Mouse (Mus musculus) bone marrow, adult 2 months (tissue): ENCODE data around the gene Scn1b.

ENCODE experiments used
- CTCF ChIP-seq: fragments of 200-500 bp; IDR thresholded peaks from 2 replicates; pipeline ENCODE4 v1.5.1; 2011; ENCODE audit warnings: low read length, control low read depth; ENCODE audit not compliant: control insufficient read depth, insufficient read depth
- POLR2A ChIP-seq: fragments of 200-500 bp; IDR thresholded peaks from 2 replicates; pipeline ENCODE4 v1.6.1; 2011; ENCODE audit warnings: low read depth, mild to moderate bottlenecking, control low read depth, low read length, borderline replicate concordance; ENCODE audit not compliant: control insufficient read depth

DNA sequence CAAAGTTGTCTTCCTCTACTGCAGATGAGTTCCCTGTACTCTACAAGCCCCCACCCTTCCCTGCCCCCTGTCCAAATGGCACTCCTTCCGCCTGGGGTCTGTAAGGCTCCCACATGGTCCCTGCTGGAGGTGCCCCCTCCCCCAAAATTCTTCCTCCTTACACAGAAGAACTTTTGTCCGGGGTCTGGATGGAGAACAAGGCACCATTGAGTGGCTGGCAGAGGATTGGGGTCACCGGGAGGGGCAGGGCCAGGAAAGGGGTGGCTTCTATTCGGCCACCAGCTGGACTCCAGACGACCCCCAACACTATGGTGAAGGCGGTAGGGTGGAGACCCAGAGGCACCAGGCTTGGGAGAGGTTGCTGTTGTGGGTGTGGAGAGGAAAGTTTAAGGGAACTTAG, 49.3 kb downstream of the Scn1b start:
- TF ChIP-seq CTCF = no peak
- TF ChIP-seq POLR2A = no peak
